Mouse (Mus musculus) heart, embryonic 10.5 days (tissue): ENCODE measurements around the gene Lpar1. TPM values are rescaled to one million over a fixed set of nuclear protein-coding genes. Genes with fewer than 3 reads are reported as not detected.

Experiments
- DNase-seq: peaks from one replicate; pipeline ENCODE4 v3.0.0-alpha.2; 2017; ENCODE audit warnings: low spot score
- H3K27ac ChIP-seq: fragments of 300-500 bp; sonication (generic); 2 replicates; pipeline ENCODE4 v1.5.1; 2016; ENCODE audit warnings: mild to moderate bottlenecking
- H3K27me3 ChIP-seq: fragments of 300-500 bp; sonication (generic); 2 replicates; pipeline ENCODE4 v1.6.1; 2016; ENCODE audit warnings: mild to moderate bottlenecking; ENCODE audit not compliant: poor library complexity, insufficient read depth, severe bottlenecking
- H3K36me3 ChIP-seq: fragments of 300-500 bp; sonication (generic); 2 replicates; pipeline ENCODE4 v1.6.1; 2016; ENCODE audit warnings: mild to moderate bottlenecking, moderate library complexity
- H3K4me1 ChIP-seq: fragments of 300-500 bp; sonication (generic); 2 replicates; pipeline ENCODE4 v1.6.1; 2016; ENCODE audit warnings: mild to moderate bottlenecking
- H3K4me3 ChIP-seq: fragments of 300-500 bp; sonication (generic); 2 replicates; pipeline ENCODE4 v1.5.1; 2016; ENCODE audit warnings: mild to moderate bottlenecking, moderate library complexity
- H3K9me3 ChIP-seq: fragments of 300-500 bp; sonication (generic); 2 replicates; pipeline ENCODE4 v1.6.1; 2016; ENCODE audit warnings: mild to moderate bottlenecking, moderate library complexity
- WGBS: fragments of 180-500 bp; shearing (Covaris S2); methylation state at CpG from one replicate; pipeline ENCODE4 v1.1.7; 2016; 5-methylcytosine and 5-hydroxymethylcytosine counted together
- polyA plus RNA-seq: library from polyadenylated mRNA; unstranded; fragments of >200 nt; fragmentation: Nextera tagmentation; extraction: Ambion mirVana; gene quantifications from 2 replicates; pipeline ENCODE4 v1.2.1, GENCODE M21; 2016

Lpar1 gene
- polyA plus RNA-seq = 24.7 and 38.7 TPM in 2 replicates

DNA sequence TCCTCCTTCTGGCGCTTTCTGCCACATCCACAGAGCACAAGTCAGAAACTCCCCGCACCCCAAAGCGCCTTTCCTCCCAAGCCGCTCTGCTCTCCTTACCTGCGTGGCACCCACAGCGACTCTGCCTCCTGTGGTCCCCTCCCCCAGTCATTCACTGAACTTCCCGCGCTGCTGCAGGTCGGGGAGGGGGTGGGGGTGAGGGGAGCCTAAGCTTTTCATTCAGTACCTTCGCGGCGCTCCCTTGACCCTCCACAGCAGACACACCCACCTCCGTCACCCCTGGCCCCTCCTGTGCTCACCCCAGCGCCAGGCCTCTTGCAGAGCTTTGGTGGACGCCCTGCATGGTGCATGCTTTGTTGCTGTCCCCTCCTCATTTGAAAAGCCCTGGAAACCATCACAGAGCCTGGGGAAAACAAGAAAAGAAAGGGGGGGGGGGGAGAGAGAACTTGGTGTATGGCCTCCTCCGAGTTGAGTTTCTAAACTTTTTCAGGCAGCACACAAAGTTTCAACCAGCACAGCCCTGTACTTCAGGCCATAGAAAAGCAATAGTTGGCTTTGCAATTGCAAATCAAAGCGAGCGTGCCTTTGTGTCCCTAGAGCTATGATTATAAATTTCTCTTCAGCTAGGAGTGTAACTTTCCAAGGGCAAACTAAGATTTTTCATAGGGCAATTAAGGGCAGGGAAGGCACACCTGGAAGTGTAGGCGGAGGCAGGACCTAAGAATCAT, at the start of gene Lpar1:
Gene Lpar1, minus strand, starts transcription at position 268 of the 728 bp plus-strand sequence.
- Histone ChIP-seq H3K27ac (peak within 1 kb of the TSS; percentile 91), H3K9me3 (no peaks in the 10 kb centered on the region), H3K27me3 (no peaks in the 10 kb centered on the region), H3K4me3 (peak within 1 kb of the TSS; percentile 81), H3K36me3 (no peaks in the 10 kb centered on the region), H3K4me1 (peaks cover 13% of the 10 kb centered on the region)
- 5% methylated on average over 19 of the region's 19 CpGs for WGBS
- no peak for DNase-seq

DNA sequence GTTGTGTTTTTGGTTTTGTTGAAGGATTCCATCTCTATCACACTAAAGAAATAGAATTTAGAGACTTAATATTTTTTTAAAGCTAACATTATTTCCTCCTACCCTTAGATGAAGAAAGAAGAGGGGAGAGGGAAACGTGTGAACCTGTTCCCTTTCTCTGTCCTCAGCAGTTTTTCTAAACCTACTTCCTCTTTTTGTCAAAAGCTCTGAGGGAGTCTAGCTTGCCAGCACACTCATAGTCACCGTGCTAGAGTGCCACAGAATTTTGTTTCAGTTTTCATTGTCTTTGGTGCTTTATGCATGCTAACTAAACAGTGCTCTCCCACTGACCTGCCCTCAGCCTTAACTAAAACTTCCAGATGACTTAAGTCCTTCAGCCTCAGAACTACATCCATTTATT, 32.2 kb upstream of the Lpar1 start:
- Histone ChIP-seq H3K4me3 (no peak overlapping the region), H3K36me3 (no peaks in the 10 kb centered on the region), H3K27me3 (no peaks in the 10 kb centered on the region), H3K4me1 (no peaks in the 10 kb centered on the region), H3K9me3 (no peaks in the 10 kb centered on the region), H3K27ac (no peak overlapping the region)
- no peak for DNase-seq
- WGBS = 41% methylated on average over 2 of the region's 2 CpGs

DNA sequence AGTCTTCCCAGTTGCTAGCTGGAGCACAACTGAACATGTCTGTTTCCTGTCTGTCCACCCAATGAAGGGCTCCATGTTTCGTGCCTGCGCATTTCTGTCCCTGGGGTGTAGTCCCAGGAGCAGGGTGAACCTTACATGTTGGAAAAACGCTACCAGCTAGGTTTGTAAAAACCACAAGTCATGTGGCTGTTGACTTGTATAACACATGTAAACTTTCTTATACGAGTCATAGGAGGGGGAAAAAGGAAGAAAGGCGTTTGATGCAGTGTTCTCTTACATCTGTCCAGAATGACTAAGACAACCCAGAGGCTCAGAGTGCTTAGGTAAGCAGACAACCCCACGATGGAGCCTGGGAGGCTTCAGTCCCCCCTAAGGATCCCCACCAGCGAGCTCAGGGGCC, 27.5 kb upstream of the Lpar1 start:
- no peak for DNase-seq
- Histone ChIP-seq H3K9me3 (no peaks in the 10 kb centered on the region), H3K27me3 (no peaks in the 10 kb centered on the region), H3K4me1 (peaks cover 6% of the 10 kb centered on the region; the same call in 1 of the 2 replicates), H3K36me3 (no peaks in the 10 kb centered on the region), H3K27ac (no peak overlapping the region), H3K4me3 (no peak overlapping the region)
- 78% methylated on average over 7 of the region's 7 CpGs for WGBS

DNA sequence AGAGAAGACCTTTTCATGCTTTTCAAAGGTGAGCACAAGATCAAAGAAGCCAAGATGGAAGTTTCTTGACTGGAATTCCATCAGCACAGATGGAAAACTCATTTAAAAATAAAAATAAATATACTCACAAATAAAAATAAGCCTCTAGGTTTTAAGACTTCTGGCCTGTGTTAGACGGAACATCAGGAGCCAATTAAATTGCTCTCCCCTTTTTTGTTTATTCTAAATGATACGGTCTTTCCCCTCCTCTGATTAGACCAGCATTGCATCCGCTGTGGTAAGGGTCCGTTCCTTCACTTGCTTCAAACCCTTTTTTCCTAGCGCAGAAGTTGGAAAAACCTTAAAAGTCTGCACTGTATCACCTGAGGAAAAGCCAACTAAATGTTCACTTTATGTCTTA, 26.8 kb upstream of the Lpar1 start:
- Histone ChIP-seq H3K9me3 (no peaks in the 10 kb centered on the region), H3K36me3 (no peaks in the 10 kb centered on the region), H3K27ac (no peak overlapping the region), H3K27me3 (no peaks in the 10 kb centered on the region), H3K4me1 (peaks cover 6% of the 10 kb centered on the region; the same call in 1 of the 2 replicates), H3K4me3 (no peak overlapping the region)
- WGBS = 75% methylated on average over 5 of the region's 5 CpGs
- DNase-seq = no peak

DNA sequence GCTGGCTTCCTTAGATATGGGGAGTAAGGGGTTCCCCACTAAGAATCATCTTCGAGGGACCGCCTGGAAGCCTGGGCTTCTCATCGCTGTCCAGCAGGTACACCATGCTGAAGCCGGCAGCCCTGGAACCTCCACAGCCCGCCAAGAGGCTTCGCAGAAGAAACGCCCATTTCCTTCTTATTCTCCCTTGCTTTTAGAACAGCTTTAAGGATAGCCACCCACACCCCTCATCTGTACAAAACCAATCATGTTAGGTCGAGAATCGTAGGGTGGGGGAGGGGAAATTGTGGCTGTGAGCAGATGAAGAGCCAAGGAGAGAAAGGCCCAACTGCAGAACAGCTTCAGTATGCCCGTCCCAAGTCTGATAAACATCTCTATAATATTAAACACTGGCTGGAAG, 26.4 kb upstream of the Lpar1 start:
- no peaks in the 10 kb centered on the region for H3K27me3 ChIP-seq
- H3K27ac ChIP-seq = no peak overlapping the region
- no peak overlapping the region for H3K4me3 ChIP-seq
- no peaks in the 10 kb centered on the region for H3K9me3 ChIP-seq
- peaks cover 6% of the 10 kb centered on the region; the same call in 1 of the 2 replicates for H3K4me1 ChIP-seq
- no peaks in the 10 kb centered on the region for H3K36me3 ChIP-seq
- 82% methylated on average over 10 of the region's 10 CpGs for WGBS
- no peak for DNase-seq

DNA sequence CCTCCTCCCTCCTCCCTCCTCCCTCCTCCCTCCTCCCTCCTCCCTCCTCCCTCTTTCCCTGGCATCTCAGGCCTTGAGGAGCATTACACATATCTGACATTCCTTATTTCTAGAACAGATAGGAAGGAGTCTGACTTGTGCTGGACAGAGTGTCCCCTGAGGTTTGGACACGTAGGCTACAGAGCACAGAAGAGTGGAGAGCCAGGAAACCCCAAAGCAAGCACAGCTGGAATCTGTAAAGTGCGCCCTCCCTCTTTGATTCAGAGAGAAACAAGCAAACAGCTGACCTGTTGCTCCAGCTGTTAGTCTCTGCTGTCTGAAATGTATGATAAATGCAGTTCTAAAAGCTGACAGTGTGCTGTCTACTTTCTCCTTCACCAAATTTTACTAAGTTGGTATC, 24.8 kb upstream of the Lpar1 start:
- Histone ChIP-seq H3K9me3 (no peaks in the 10 kb centered on the region), H3K36me3 (no peaks in the 10 kb centered on the region), H3K27ac (no peak overlapping the region), H3K4me1 (peaks cover 6% of the 10 kb centered on the region; the same call in 1 of the 2 replicates), H3K4me3 (no peak overlapping the region), H3K27me3 (no peaks in the 10 kb centered on the region)
- 12% methylated on average over 2 of the region's 2 CpGs for WGBS
- peak; percentile 78 for DNase-seq

DNA sequence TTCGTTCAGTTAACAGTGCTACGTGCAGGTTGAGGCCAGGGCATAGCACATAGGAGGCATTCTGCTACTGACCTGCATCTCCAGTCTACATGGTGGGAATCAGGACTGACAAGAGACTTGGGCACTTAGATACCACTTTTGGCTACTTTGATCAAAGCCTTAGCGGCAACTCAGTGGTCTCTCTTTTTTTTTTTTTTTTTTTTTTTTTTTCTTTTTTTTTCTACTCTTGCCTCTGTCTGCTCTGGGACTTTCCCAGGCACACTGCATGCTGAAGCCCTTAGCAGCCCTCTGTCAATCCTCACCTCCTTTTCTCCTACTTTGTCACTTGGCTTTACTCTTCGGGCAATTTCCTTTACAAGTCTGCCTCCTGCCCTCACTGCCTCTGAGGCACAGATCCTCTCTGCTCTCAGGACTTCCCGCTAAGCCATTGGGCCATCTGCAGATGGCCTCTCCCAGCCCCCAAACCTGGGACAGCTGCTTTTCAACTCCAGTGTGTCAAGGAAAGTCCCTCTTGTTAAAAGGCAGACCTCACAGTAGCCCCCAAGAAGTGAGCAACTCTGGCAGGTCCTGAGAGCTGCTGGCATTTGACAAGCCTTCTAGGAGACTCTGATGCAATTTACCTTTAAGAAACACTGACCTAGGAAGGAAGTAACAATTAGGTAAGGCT, 23.8 kb upstream of the Lpar1 start:
- H3K9me3 ChIP-seq = no peaks in the 10 kb centered on the region
- DNase-seq = no peak
- no peak overlapping the region for H3K4me3 ChIP-seq
- 42% methylated on average over 5 of the region's 5 CpGs for WGBS
- no peak overlapping the region for H3K27ac ChIP-seq
- no peaks in the 10 kb centered on the region for H3K36me3 ChIP-seq
- peaks cover 6% of the 10 kb centered on the region; the same call in 1 of the 2 replicates for H3K4me1 ChIP-seq
- no peaks in the 10 kb centered on the region for H3K27me3 ChIP-seq

DNA sequence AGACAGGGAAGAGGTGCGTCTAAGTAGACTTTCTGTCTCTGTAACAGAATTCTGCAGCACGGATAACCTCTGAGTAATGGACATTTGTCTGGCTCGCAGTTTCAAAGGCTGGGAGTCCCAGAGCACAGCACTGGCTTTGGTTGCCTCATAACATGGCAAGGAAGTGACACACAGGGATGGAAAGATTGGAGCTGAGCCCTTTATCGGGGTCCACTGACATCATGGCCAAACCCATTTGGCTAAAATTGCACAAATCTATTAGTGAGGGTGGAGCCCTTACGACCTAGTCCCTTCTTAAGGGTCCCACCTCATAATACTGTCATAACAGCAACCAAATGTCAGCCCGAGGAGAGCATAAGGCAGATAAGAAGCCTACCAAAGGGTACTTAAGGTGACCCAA, 22.1 kb upstream of the Lpar1 start:
- Histone ChIP-seq H3K27ac (no peak overlapping the region), H3K9me3 (no peaks in the 10 kb centered on the region), H3K36me3 (no peaks in the 10 kb centered on the region), H3K4me1 (peaks cover 9% of the 10 kb centered on the region), H3K27me3 (no peaks in the 10 kb centered on the region), H3K4me3 (no peak overlapping the region)
- no peak for DNase-seq
- WGBS = 81% methylated on average over 6 of the region's 6 CpGs

DNA sequence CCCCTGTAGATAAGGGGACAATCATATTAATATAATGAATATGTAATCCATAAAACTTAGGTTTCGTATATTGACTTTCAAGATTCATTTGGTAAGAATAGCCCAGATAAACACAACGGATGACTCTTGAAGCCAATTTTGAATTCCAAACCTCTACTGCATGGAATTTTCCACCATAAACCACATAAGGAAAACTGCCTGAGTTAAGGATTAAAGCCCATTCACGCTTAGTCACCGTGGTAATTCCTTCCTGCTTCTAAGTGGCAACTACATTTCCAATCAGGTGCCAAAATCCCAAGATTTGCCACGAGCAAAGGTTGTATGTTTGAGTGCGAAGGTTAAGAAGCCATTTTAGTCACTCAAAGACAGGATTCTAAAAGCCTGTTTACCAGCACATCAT, 20.3 kb upstream of the Lpar1 start:
- Histone ChIP-seq H3K27me3 (no peaks in the 10 kb centered on the region), H3K36me3 (no peaks in the 10 kb centered on the region), H3K4me1 (peaks cover 9% of the 10 kb centered on the region), H3K4me3 (no peak overlapping the region), H3K27ac (no peak overlapping the region), H3K9me3 (no peaks in the 10 kb centered on the region)
- 77% methylated on average over 6 of the region's 6 CpGs for WGBS
- no peak for DNase-seq

DNA sequence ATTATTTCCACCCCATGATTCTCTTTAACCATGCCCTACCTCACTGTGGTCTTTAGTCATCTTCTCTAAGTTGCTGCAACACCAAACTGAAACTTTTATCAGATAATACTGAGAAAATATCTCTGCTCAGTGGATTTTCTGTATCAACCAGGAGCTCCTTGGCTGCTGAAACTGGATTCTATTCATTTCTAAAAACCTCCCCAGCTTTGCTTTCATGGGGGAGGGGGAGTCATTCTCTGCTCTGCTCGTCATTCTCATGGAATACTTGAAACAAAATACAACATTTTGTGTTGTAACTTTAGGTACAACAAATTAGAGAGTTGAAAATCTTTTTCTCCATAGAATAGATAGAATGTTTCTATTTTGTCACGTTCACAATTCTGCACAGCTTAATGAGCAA, 18.7 kb upstream of the Lpar1 start:
- no peak for DNase-seq
- no peak overlapping the region for H3K4me3 ChIP-seq
- H3K36me3 ChIP-seq = no peaks in the 10 kb centered on the region
- WGBS = 73% methylated on average over 2 of the region's 2 CpGs
- no peaks in the 10 kb centered on the region for H3K9me3 ChIP-seq
- no peak overlapping the region for H3K27ac ChIP-seq
- H3K27me3 ChIP-seq = no peaks in the 10 kb centered on the region
- H3K4me1 ChIP-seq = peaks cover 4% of the 10 kb centered on the region; the same call in 1 of the 2 replicates

DNA sequence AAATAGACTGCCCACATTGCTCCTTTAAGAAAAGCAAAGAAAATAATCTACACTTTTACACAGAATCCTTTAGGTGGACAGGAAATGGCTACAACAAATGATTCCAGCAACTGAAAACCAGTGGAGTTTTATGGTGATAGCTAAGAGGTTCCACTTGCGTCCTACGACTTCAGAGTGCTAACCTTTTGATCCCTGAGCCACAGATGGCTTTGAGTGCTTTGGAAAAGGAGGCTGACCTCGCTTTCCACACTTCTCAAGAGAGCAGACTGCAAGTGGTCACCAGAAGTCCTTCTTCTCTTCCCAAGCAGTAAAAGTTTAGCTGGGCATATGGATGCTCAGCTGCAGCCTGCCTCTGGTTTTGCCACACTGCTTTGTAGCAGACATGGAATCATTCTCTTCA, 18.0 kb upstream of the Lpar1 start:
- Histone ChIP-seq H3K4me3 (no peak overlapping the region), H3K9me3 (no peaks in the 10 kb centered on the region), H3K27me3 (no peaks in the 10 kb centered on the region), H3K4me1 (peaks cover 4% of the 10 kb centered on the region; the same call in 1 of the 2 replicates), H3K36me3 (no peaks in the 10 kb centered on the region), H3K27ac (no peak overlapping the region)
- DNase-seq = no peak
- 21% methylated on average over 3 of the region's 3 CpGs for WGBS

DNA sequence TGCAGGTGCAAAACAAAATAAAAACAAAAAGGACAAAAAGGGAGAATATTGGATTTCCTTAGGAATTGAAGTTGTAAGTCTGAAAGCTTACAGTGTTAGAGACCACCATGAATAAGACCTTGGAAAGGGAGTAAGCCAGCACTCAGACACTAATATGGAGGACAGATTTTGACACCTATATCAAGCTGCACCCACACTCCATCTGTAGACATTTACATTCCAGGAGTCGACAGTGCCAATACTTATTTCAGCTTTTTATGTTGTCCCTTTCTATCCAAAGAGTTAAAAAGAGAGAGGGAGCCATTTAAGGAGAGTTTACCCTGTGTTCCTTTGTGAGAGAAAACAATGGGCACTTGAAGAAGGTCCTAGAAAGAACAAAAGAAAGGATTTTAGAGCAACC, 17.5 kb upstream of the Lpar1 start:
- no peak for DNase-seq
- peaks cover 4% of the 10 kb centered on the region; the same call in 1 of the 2 replicates for H3K4me1 ChIP-seq
- H3K27me3 ChIP-seq = no peaks in the 10 kb centered on the region
- H3K9me3 ChIP-seq = no peaks in the 10 kb centered on the region
- 62% methylated on average over 1 of the region's 1 CpGs for WGBS
- no peak overlapping the region for H3K4me3 ChIP-seq
- H3K27ac ChIP-seq = no peak overlapping the region
- H3K36me3 ChIP-seq = no peaks in the 10 kb centered on the region

DNA sequence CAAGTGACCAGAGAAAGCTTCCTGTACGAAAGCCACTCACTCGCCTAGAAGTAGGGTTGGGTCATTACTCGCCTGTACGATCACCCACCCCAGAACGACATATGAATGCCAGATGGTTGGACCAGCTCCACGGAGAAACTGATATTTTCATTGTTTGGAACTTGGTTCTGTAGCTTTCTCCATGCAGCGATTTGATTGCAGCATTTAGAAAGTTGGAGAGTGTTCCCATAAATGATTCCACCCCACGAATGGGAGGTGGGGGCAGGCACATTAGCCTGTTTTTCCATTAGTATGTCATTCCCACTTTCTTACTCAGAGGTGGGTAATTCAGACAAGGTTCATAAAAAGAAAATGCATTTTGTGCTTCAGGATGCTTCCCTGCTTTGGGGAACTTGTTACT, 14.8 kb upstream of the Lpar1 start:
- no peak overlapping the region for H3K27ac ChIP-seq
- H3K9me3 ChIP-seq = no peaks in the 10 kb centered on the region
- H3K27me3 ChIP-seq = no peaks in the 10 kb centered on the region
- H3K4me3 ChIP-seq = no peak overlapping the region
- no peaks in the 10 kb centered on the region for H3K36me3 ChIP-seq
- WGBS = 82% methylated on average over 8 of the region's 8 CpGs
- peaks cover 4% of the 10 kb centered on the region; the same call in 1 of the 2 replicates for H3K4me1 ChIP-seq
- no peak for DNase-seq
